Mouse (Mus musculus) G1E (cell line): ENCODE measurements at regions not wholly inside any gene's neighbourhood (a gene's known extent, or its start where the extent isn't known, plus 50 kb on each side); places are given as distances from the start of the nearest gene placed in this dataset.

ENCODE experiments used
- CTCF ChIP-seq: IDR thresholded peaks from 2 replicates; pipeline ENCODE4 v1.5.1; 2012; ENCODE audit warnings: low read depth, low read length, inconsistent platforms, mixed read lengths
- TAL1 ChIP-seq: conservative IDR thresholded peaks from 2 replicates; pipeline ENCODE4 v1.6.1; 2012; ENCODE audit warnings: low read depth, low read length, inconsistent platforms, mixed read lengths

GRCm38 (mm10) chr7:133400691-133401090, 201.3 kb downstream of the Tex36 start:
- no peak for TF ChIP-seq CTCF
- TF ChIP-seq TAL1: no peak
